Mouse (Mus musculus) thymus, adult 2 months (tissue): ENCODE results near the gene Srd5a1.

ENCODE experiments used
- CTCF ChIP-seq: fragments of 200-500 bp; IDR thresholded peaks from 2 replicates; pipeline ENCODE4 v1.5.1; 2012; ENCODE audit warnings: mild to moderate bottlenecking, control low read depth, low read length, moderate library complexity, borderline replicate concordance; ENCODE audit not compliant: control insufficient read depth, poor library complexity, insufficient read depth; ENCODE audit errors: extremely low read depth
- POLR2A ChIP-seq: fragments of 200-500 bp; IDR thresholded peaks from 2 replicates; pipeline ENCODE4 v1.6.1; 2012; ENCODE audit warnings: mild to moderate bottlenecking, low read length, control low read depth, moderate library complexity; ENCODE audit not compliant: control insufficient read depth, poor library complexity, insufficient read depth; ENCODE audit errors: extremely low read depth

GRCm38 (mm10) chr13:69531431-69531830 is 79.8 kb downstream of the Srd5a1 start:
- no peak for TF ChIP-seq CTCF
- TF ChIP-seq POLR2A, result no peak
